Mouse (Mus musculus): ENCODE data around the gene Bnipl. TPM values are rescaled to one million over a fixed set of nuclear protein-coding genes. Genes with fewer than 3 reads are reported as not detected.

The Bnipl gene
- total RNA-seq, 1 experiment, result 6.7 TPM

DNA sequence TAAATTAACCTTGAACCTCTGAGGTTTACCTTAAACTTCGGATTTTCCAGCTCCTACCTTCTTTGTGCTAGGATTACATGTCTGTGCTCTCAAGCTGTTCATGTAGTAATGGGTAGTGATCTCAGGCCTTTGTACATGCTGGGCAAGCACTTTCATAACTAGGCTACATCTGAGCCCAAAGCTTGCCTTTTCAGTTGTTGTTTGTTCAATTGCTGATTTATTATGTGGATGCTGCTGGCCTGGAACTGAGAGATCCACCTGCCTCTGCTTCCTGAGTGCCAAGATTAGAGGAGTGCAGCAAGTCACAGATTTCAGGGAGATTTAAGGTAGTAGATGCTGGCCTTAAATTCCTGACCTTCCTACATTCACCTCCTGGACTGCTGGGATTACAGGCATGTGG lies 51.9 kb downstream of the Bnipl start:
- Histone ChIP-seq H3K9me3 (ENCODE audit: control insufficient read depth, insufficient read depth, low read depth, low read length) (no peaks in the 10 kb centered on the region), H3K4me3 (ENCODE audit: insufficient read depth in 1 of 2, low read depth in 1 of 2, low read length in 2 of 2, poor library complexity in 1 of 2, severe bottlenecking in 1 of 2) (no peak overlapping the region), H3K36me3 (ENCODE audit: control insufficient read depth, insufficient read depth, low read length, poor library complexity, severe bottlenecking) (peaks cover 41% of the 10 kb centered on the region), H3K4me1 (ENCODE audit: control insufficient read depth in 2 of 2, insufficient read depth in 2 of 2, low read length in 2 of 2, poor library complexity in 1 of 2) (no peaks in the 10 kb centered on the region), H3K9ac (ENCODE audit: insufficient read depth, low read depth, low read length, poor library complexity, severe bottlenecking) (no peak overlapping the region), H3K27ac (ENCODE audit: insufficient read depth, low read depth, low read length, poor library complexity, severe bottlenecking) (no peak overlapping the region)
- DNase-seq (ENCODE audit: low read depth, low spot score), result no peak
- TF ChIP-seq HCFC1 (IDR thresholded peaks at IDR 0.05; ENCODE audit: borderline replicate concordance, insufficient read depth, low read length) (no peak), ZC3H11A (IDR thresholded peaks at IDR 0.05; ENCODE audit: borderline replicate concordance, low read depth, low read length) (no peak), MAFK (IDR thresholded peaks at IDR 0.05; ENCODE audit: insufficient read depth, low read depth, low read length) (no peak), ZNF384 (IDR thresholded peaks at IDR 0.05; ENCODE audit: low read depth, low read length) (no peak), CHD2 (IDR thresholded peaks at IDR 0.05; ENCODE audit: low read depth, low read length) (no peak)
- in situ Hi-C loops (cut with MboI; ENCODE audit: low sequenced_read_pairs in 2 of 2, unreplicated experiment in 2 of 2), result no loop called here

DNA sequence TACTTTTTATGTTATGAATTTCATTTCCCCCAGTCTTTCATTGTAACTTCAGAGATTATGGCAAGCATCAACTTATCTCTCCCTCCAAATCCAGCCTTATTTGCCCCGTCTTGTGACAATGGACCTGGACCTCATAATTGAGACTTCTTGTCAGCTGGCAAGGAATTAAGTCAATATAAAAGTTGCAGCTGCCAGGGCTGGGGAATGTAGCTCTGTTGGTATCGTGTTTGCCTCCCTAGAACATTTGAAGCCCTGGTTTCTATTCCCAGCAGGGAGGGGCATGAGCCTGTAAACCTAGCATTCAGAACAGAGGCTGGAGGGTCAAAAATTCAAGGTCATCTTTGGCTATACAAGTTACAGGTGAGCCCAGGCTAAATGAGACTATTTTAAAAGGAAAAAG lies 55.2 kb downstream of the Bnipl start:
- in situ Hi-C loops (cut with MboI; ENCODE audit: low sequenced_read_pairs in 2 of 2, unreplicated experiment in 2 of 2), result no loop called here
- Histone ChIP-seq H3K4me1 (ENCODE audit: control insufficient read depth in 2 of 2, insufficient read depth in 2 of 2, low read length in 2 of 2, poor library complexity in 1 of 2) (no peaks in the 10 kb centered on the region), H3K9me3 (ENCODE audit: control insufficient read depth, insufficient read depth, low read depth, low read length) (no peaks in the 10 kb centered on the region), H3K36me3 (ENCODE audit: control insufficient read depth, insufficient read depth, low read length, poor library complexity, severe bottlenecking) (peaks cover 31% of the 10 kb centered on the region), H3K4me3 (ENCODE audit: insufficient read depth in 1 of 2, low read depth in 1 of 2, low read length in 2 of 2, poor library complexity in 1 of 2, severe bottlenecking in 1 of 2) (no peak overlapping the region), H3K9ac (ENCODE audit: insufficient read depth, low read depth, low read length, poor library complexity, severe bottlenecking) (no peak overlapping the region), H3K27ac (ENCODE audit: insufficient read depth, low read depth, low read length, poor library complexity, severe bottlenecking) (no peak overlapping the region)
- DNase-seq (ENCODE audit: low read depth, low spot score), result no peak
- no peak for TF ChIP-seq ZNF384 (IDR thresholded peaks at IDR 0.05; ENCODE audit: low read depth, low read length)
- TF ChIP-seq MAFK (IDR thresholded peaks at IDR 0.05; ENCODE audit: insufficient read depth, low read depth, low read length), result no peak
- no peak for TF ChIP-seq ZC3H11A (IDR thresholded peaks at IDR 0.05; ENCODE audit: borderline replicate concordance, low read depth, low read length)
- no peak for TF ChIP-seq HCFC1 (IDR thresholded peaks at IDR 0.05; ENCODE audit: borderline replicate concordance, insufficient read depth, low read length)
- no peak for TF ChIP-seq CHD2 (IDR thresholded peaks at IDR 0.05; ENCODE audit: low read depth, low read length)

DNA sequence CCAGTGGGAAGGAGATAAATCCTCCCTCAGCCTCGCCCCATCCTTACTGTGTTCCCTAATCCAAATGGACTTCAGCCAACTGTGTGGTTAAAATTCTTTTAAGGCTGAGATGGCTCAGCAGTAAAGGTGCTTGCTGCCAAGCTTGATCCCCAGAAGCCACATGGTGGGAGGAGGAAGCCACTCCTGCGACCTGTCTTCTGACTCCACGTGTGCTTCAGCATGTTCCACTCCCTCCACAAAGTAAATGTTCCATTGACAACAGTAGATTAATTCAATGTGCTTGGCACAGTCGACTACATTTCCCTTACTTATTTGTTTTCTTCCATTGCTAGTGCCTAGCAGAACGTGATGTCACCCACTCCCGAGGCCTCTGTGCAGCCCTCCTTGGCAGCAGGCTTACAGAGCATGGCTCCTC lies 56.3 kb downstream of the Bnipl start:
- H3K9me3 ChIP-seq (ENCODE audit: control insufficient read depth, insufficient read depth, low read depth, low read length), result no peaks in the 10 kb centered on the region
- H3K36me3 ChIP-seq (ENCODE audit: control insufficient read depth, insufficient read depth, low read length, poor library complexity, severe bottlenecking), result peaks cover 34% of the 10 kb centered on the region
- H3K27ac ChIP-seq (ENCODE audit: insufficient read depth, low read depth, low read length, poor library complexity, severe bottlenecking), result no peak overlapping the region
- H3K9ac ChIP-seq (ENCODE audit: insufficient read depth, low read depth, low read length, poor library complexity, severe bottlenecking), result no peak overlapping the region
- in situ Hi-C loops (cut with MboI; ENCODE audit: low sequenced_read_pairs in 2 of 2, unreplicated experiment in 2 of 2), result no loop called here
- no peak for DNase-seq (ENCODE audit: low read depth, low spot score)
- H3K4me3 ChIP-seq (ENCODE audit: insufficient read depth in 1 of 2, low read depth in 1 of 2, low read length in 2 of 2, poor library complexity in 1 of 2, severe bottlenecking in 1 of 2), result no peak overlapping the region
- TF ChIP-seq ZNF384 (IDR thresholded peaks at IDR 0.05; ENCODE audit: low read depth, low read length) (no peak), ZC3H11A (IDR thresholded peaks at IDR 0.05; ENCODE audit: borderline replicate concordance, low read depth, low read length) (no peak), HCFC1 (IDR thresholded peaks at IDR 0.05; ENCODE audit: borderline replicate concordance, insufficient read depth, low read length) (no peak), MAFK (IDR thresholded peaks at IDR 0.05; ENCODE audit: insufficient read depth, low read depth, low read length) (no peak)
- no peaks in the 10 kb centered on the region for H3K4me1 ChIP-seq (ENCODE audit: control insufficient read depth in 2 of 2, insufficient read depth in 2 of 2, low read length in 2 of 2, poor library complexity in 1 of 2)

Other genes with a start within 250 kb of the Bnipl start
- gene Zfp687, start 235.7 kb downstream of the Bnipl start, total RNA-seq (2012; rRNA removed), result 19.8 and 20.6 TPM in 2 replicates
- 258 and 291 TPM in 2 replicates for gene Psmd4, start 208.6 kb downstream of the Bnipl start, total RNA-seq (2012; rRNA removed)
- 23.2 and 30.7 TPM in 2 replicates for gene Pip5k1a, start 144.3 kb downstream of the Bnipl start, total RNA-seq (2012; rRNA removed)
- gene Vps72, start 140.2 kb downstream of the Bnipl start, total RNA-seq (2012; rRNA removed), result 34.4 and 35.7 TPM in 2 replicates
- gene Tmod4, start 126.7 kb downstream of the Bnipl start, total RNA-seq (2012; rRNA removed), result 0.36 TPM in 1 of 2 replicates, not detected in the other
- 38.1 and 39.2 TPM in 2 replicates for gene Scnm1, start 117.2 kb downstream of the Bnipl start, total RNA-seq (2012; rRNA removed)
- gene Lysmd1, start 117.1 kb downstream of the Bnipl start, total RNA-seq (2012; rRNA removed), result 4.4 and 5.1 TPM in 2 replicates
- 1.0 and 1.3 TPM in 2 replicates for gene Tnfaip8l2, start 108.8 kb downstream of the Bnipl start, total RNA-seq (2012; rRNA removed)
- gene Sema6c, start 90.7 kb downstream of the Bnipl start, total RNA-seq (2012; rRNA removed), result 15.3 and 34.7 TPM in 2 replicates
- gene Gabpb2, start 33.3 kb downstream of the Bnipl start, total RNA-seq (2012; rRNA removed), result 28.7 and 30.7 TPM in 2 replicates
- gene Cdc42se1, start 22.5 kb downstream of the Bnipl start, total RNA-seq (2012; rRNA removed), result 43.2 and 51.4 TPM in 2 replicates
- gene Mllt11, start 19.0 kb downstream of the Bnipl start, total RNA-seq (2012; rRNA removed), result 5.3 and 10.1 TPM in 2 replicates
- gene Gm128, start 9.6 kb downstream of the Bnipl start, total RNA-seq (2012; rRNA removed), result 2.0 and 3.0 TPM in 2 replicates
- 48.8 and 54.5 TPM in 2 replicates for gene Mindy1, start 30.2 kb upstream of the Bnipl start, total RNA-seq (2012; rRNA removed)
- 26.4 and 29.5 TPM in 2 replicates for gene Prune1, start 30.9 kb upstream of the Bnipl start, total RNA-seq (2012; rRNA removed)
- 0.58 and 1.1 TPM in 2 replicates for gene Anxa9, start 56.0 kb upstream of the Bnipl start, total RNA-seq (2012; rRNA removed)
- gene Cers2, start 63.6 kb upstream of the Bnipl start, total RNA-seq (2012; rRNA removed), result 87.6 and 101 TPM in 2 replicates
- gene Setdb1, start 106.0 kb upstream of the Bnipl start, total RNA-seq (2012; rRNA removed), result 54.7 and 59.1 TPM in 2 replicates
- gene 4930558C23Rik, start 151.6 kb upstream of the Bnipl start, total RNA-seq (2012; rRNA removed), result 0.31 TPM in 1 of 2 replicates, not detected in the other
- gene Arnt, start 183.2 kb upstream of the Bnipl start, total RNA-seq (2012; rRNA removed), result 25.1 and 28.8 TPM in 2 replicates
- gene Ctsk, start 248.1 kb upstream of the Bnipl start, total RNA-seq (2012; rRNA removed), result 0.22 and 0.69 TPM in 2 replicates

Data from ES-E14 (cell line).